Mouse (Mus musculus): ENCODE measurements around the gene Vamp2.

DNA sequence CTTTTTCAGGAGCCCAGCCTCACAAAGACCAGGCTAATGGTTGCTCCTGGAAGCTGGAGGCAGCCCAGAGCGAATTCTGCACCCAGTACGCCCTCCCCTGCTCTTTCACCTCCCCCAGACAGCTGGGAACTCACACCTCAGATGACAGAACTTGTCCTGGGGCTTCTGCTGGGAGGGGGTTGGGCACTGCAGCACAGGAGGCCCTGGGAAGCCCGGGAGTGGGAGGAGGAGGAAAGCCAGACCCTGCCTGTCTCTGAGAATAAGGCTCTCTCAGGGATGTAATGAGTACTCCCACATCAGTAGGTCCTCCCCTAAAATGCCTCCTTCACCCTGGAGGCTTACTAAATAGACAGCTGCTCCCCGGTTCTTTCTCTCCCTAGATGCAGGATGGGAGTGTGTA, 1.2 kb upstream of the Vamp2 start:
- TF ChIP-seq POLR2A (IDR thresholded peaks at IDR 0.05; ENCODE audit: insufficient read length, low read depth) (no peak), USF1 (IDR thresholded peaks at IDR 0.05; ENCODE audit: low read depth) (no peak), MAX (IDR thresholded peaks at IDR 0.05; ENCODE audit: low read depth) (no peak), MYOG (IDR thresholded peaks at IDR 0.05; ENCODE audit: control insufficient read depth in 1 of 3, insufficient read depth in 1 of 3, insufficient read length in 2 of 3, low read depth in 2 of 3) (peak in 1 of 3 experiments; percentile 16), REST (IDR thresholded peaks at IDR 0.05; ENCODE audit: insufficient read depth, insufficient read length) (no peak), E2F4 (IDR thresholded peaks at IDR 0.05; ENCODE audit: insufficient read depth) (no peak)
